Mouse (Mus musculus) embryo, embryonic 11 days (tissue): ENCODE results near the gene Rpl4.
"Not testable (repeated sequence)": the region's sequence is repeated elsewhere in the genome, so short reads cannot be mapped to it uniquely, and the experiment has no call there.

Experiments
- DNase-seq: peaks from one replicate; pipeline ENCODE4 v3.0.0-alpha.2; 2015

The Rpl4 gene

GRCm38 (mm10) chr9:64198068-64198762 lies 25.0 kb downstream of the Rpl4 start:
- DNase-seq: no peak

- not testable (repeated sequence) for DNase-seq
Measured at GRCm38 (mm10) chr9:64198763-64199418, 25.7 kb downstream of the Rpl4 start.

- no peak for DNase-seq
Measured at GRCm38 (mm10) chr9:64199897-64200296, 26.7 kb downstream of the Rpl4 start.

- no peak for DNase-seq
Measured at GRCm38 (mm10) chr9:64202331-64202730, 29.2 kb downstream of the Rpl4 start.

GRCm38 (mm10) chr9:64202866-64203265 lies 29.7 kb downstream of the Rpl4 start:
- DNase-seq: no peak

GRCm38 (mm10) chr9:64207509-64208084 lies 34.4 kb downstream of the Rpl4 start:
- DNase-seq: no peak

- DNase-seq: no peak
Measured at GRCm38 (mm10) chr9:64214452-64214851, 41.3 kb downstream of the Rpl4 start.

- DNase-seq: no peak
Measured at GRCm38 (mm10) chr9:64216090-64216489, 42.9 kb downstream of the Rpl4 start.

GRCm38 (mm10) chr9:64216641-64217040 lies 43.5 kb downstream of the Rpl4 start:
- no peak for DNase-seq

GRCm38 (mm10) chr9:64217887-64218286 lies 44.7 kb downstream of the Rpl4 start:
- no peak for DNase-seq

GRCm38 (mm10) chr9:64219305-64219704 lies 46.1 kb downstream of the Rpl4 start:
- no peak for DNase-seq

GRCm38 (mm10) chr9:64219772-64220420 lies 46.7 kb downstream of the Rpl4 start:
- DNase-seq: no peak

GRCm38 (mm10) chr9:64220603-64221002 lies 47.4 kb downstream of the Rpl4 start:
- no peak for DNase-seq

GRCm38 (mm10) chr9:64221480-64221879 lies 48.3 kb downstream of the Rpl4 start:
- no peak for DNase-seq

GRCm38 (mm10) chr9:64222098-64222497 lies 48.9 kb downstream of the Rpl4 start:
- no peak for DNase-seq

- no peak for DNase-seq
Measured at GRCm38 (mm10) chr9:64225805-64226204, 52.6 kb downstream of the Rpl4 start.

GRCm38 (mm10) chr9:64227736-64228135 lies 54.6 kb downstream of the Rpl4 start:
- no peak for DNase-seq
